Mouse (Mus musculus) right cerebral cortex, postnatal 4 days (tissue): Measurements from ENCODE around the gene Syn3.
A peak's percentile ranks its signal among the peaks of the same experiment; 100 is the strongest.

ENCODE experiments used
- DNase-seq: peaks from one replicate; pipeline ENCODE4 v3.0.0-alpha.2; 2022

Syn3 gene

DNA sequence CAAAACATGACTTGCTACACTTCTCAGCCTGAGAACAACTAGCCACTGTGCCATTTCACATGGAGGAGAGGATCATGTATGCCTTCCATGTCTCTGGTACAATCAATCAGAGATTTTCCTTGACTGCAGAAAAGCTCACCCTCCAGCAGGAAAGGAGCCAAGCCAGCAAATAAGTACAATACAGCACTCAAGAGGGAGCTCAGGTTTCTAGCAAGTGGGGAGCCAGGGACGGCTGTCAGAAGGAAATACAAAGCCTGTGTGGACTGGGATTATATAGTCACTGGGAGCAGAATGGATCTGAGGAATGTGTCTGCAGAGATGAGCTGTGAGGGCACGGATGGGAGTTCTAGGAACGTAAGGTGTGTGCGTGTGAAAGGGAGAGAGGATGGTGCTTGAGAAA, 304.0 kb downstream of the Syn3 start:
- DNase-seq, result no peak

DNA sequence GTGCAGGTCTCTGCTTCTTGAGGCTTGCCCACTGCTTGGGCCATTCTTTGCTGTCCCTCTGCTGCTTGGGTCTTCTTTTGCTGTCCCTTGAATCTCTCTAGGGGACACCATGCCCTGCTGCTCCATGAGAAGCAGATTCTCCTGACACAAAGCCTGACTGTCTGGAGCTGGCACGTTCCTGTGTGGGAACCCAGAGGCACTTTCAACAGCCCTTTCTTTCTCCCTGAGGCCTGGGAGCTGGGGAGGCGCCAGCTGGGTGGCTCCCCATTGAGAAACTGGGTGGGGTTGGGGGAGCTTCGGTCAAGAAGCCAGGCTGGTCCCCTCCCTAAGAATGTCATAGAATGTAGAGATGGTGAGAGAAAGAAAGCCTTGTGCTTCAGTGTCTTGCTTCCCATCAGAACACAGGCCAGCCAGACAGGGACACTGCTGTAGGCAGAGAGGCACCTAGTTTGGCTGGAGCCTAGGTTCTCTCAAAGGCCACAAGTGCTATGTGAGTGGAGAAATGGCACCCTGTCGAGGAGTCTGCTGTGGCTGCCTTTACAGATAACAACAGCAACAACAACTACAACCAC, 304.7 kb downstream of the Syn3 start:
- DNase-seq, result peak; percentile 14

DNA sequence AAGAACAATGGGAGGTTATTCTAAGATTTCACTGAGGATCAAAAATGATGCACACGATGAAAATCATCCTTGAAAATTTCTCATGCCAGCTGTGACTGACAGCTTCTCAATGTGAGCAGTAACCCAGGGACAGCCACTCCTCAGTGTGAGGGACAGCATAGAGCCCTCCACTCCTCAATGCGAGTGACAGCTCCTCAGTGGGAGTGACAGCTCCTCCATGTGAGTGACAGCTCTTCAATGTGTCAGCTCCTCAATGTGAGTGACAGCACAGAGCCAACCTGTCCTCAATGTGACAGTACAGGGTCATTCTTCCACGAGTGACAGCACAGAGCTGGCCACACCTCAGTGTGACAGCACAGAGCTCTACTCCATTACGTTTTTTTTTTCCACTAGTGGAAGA, 310.1 kb downstream of the Syn3 start:
- no peak for DNase-seq

DNA sequence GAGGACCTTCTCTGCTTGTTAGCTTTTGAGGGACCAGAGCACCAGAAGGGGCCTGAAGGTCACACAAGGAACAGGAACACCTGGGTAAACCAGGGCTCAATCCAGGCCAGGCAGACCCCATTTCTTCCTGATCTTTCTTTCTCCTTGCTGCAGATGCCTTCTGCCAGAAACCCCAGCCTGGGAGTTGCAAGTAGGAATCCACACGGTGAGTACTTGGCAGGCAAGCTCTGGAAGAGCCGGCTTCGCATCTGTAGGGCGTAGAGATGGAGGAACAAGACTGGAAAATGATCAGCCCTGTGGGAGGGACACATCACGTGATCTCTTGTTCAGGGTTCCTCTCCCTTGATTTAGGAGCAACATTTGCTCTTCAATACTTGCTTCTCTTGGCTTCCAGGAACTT, 310.8 kb downstream of the Syn3 start:
- no peak for DNase-seq

DNA sequence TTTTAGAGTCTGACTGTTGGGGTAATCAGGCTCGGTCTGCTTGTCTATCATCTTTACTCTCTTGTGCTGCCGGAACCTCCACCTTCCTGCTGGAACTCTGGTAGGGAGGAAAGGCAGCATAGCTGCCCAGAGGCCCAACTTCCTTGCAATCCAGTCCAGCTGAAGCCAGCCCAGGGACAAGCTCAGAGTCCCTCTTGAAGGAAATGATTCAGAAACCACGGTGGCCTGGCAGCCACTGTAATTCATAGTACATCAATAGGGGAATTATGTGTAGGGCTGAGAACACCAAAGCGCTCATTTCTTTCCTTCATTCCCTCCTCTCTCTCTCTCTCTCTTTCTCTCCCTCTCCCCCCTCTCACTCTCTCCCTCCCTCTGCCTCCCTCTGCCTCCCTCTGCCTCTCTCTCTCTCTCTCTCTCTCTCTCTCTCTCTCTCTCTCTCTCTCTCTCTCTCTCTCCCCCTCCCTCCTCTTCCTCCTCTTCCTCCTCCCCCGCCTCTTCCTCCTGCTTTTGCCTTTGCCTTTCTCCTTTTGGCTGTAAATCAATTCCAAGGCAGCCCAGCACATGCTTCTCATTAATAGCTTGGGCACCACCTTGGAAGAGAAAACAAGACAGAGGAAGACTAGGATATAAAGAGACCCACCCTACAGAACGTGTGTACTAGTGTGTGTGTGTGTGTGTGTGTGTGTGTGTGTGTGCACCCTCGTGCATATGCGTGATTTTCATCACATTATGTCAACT, 315.4 kb downstream of the Syn3 start:
- no peak for DNase-seq

DNA sequence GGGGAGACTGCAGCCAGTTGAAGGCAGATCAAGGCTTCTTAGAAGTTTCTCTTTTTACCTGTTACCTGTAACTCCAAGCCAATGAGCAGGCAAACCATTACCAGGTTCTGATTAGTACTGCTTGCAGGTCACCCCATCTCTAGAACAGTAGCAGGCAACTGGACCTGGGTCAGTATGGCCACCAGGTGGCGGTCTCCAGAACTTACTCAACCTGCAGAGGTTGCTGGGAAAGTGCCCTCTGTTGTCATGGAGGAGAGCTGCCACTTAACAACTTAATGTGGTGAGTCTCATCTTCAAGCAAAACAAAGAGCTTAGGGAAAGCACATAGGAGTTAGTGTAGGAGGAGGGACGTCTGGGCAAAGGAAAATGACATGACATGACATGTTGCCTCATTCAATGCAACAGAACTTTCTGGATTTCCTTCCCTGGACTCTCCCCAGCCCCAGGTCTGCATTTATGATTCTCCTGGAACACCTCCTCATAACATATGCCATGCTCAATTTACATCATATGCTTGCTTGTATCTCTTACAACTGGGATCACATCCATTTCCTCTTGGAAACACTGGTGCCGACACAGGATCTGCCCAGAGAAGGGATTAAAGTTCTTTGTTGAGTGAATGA, 316.4 kb downstream of the Syn3 start:
- peak; percentile 49 for DNase-seq

DNA sequence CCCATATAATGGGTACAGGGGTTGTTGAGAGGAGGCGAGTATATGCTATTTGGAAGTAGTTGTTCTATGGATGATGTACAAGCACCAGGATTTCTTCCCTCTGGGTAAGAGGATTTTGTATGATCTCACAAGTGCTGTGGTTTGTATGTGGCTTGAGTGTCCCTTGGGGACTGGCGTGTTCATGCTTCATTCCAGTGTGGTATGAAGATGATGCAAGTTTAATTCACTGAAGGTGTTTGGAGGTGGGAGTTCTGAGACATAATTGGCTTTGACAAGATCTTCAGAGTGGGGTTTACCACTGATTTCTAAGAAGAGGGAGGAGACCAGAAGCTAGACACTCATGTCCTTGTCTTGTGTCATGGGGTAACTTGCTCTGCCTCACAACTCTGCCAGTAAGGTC, 322.3 kb downstream of the Syn3 start:
- no peak for DNase-seq

DNA sequence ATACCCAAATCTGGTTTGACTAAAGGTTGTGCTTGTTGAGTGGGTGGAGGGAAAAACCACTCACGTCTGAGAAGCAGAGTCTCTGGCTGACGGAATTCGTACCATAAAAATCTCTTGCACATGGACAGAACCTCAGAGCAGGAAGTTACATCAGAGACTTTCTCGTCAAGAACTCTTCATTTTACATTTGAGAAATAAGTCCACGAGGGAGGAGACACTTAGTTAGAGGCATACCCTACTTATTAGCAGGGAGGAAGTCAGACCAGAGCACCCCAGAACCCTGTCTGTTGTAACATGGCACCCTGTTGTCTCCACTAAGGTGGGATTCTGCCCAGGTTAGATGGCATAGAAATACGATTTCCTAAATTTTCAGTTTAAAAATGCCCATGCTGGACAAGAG, 324.7 kb downstream of the Syn3 start:
- no peak for DNase-seq

DNA sequence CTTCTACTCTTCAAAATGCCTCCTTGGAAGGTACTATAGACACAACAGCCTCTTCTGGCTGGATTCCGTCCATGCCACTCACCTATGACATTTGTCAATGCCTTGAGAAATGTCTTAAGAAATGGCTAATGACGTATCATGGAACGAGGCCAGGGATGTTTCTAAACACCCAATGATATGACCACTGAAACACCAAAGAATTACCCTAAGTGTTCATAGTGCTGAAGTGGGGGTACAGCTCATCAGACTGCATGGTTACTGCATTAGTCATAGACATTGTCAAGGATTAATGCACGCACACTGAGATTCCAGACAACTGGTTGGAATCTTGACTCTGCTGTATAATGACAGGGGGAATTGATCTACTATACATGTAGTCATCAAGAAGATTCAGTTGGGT, 325.4 kb downstream of the Syn3 start:
- no peak for DNase-seq

DNA sequence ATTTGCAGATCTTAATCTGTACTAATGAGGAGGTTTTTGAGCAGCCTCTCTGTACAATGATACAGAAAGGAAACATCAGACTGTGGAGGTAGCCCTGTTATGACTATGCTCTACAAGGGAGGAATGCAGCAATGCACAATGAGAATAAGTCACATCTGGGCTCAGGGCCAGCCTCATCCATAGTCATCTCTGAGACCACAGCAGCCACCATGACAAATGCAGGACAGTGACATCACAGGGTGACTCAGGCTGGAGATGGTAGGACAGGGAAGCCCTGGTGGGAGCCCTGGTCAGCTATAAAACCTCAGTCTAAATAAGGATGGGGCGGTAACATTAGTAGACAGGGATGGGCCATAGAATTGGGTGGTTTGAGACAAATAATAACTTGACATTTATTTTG, 327.4 kb downstream of the Syn3 start:
- no peak for DNase-seq

DNA sequence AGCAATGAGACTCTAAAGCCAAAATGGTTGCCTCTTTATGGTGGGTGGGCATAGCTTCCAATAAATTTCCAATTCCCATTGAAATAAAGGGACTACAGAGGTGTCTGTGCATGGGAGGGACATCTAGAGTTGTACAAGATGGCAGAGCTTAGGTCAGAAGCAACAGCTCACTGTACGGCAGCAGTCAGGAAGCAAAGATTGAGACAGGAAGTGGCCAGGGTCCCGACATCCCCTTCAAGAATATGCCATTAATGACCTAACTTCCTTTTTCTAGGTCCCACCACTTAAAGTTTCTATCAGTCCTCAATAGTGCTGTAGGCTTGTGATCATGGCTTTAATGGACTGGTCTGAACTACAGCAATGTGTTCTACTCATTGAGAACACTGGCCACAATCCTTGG, 330.6 kb downstream of the Syn3 start:
- DNase-seq, result no peak

DNA sequence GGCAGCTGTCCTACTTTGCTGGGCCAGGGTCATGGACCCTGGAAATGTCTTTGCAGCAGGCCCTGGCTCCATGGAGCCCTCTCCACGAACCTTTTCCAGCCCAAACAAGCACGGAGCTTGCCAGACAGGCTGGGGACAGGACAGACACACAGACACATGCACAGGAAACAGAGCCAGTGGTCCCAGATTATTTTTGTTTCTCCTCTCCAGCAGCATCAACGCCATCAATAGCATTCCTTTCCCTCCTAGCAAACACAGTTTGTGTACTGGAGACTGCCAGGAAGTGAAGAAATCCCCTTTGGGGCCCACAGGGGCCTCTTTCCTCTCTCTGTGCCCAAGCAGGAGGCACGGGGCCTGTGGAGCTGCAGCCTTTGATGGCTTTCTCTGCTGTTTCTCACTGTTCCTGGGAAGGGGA, 331.8 kb downstream of the Syn3 start:
- DNase-seq, result no peak

DNA sequence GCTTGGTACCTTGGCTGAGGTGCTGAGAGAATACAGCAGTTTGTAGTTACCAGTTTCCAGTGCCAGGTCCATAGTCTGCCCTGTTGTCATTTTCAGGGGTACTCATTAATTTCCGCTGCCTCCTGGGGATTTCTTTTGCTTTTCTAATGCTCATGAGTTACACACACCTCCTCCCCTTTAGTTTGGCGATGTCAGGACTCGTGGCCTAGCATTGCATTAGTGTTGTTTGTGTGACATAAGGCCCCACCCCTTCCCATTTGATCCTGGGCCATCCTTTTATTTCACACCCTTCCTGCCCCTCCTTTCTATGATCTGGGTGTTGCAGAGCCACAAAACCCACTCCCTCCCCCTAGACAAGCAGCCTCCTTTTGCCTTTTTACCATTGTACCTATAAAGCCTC, 334.6 kb downstream of the Syn3 start:
- DNase-seq, result no peak

DNA sequence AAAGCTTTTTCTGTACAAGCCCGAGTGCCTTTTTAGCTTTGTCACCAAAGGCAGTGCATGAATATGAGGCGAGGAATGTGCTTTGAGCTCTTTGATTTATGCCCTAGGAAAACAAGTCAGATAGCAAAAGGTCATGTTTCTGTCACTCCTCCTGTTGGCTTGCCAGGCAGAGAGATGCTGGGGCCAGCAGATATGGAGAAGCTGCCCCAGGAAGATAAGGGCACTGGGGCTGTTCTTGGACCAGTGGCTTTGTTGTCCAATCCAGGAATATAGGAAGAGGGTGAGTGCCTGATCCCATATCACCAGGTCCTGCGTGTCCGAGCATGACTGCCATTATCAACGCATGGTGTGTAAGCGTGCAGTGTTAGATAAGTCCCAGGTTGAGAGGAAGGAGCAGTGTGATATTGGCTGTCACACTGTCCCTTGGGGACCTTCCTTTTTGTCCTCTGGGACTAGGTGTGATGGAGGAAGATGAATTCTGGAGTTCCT, 336.9 kb downstream of the Syn3 start:
- DNase-seq, result no peak

DNA sequence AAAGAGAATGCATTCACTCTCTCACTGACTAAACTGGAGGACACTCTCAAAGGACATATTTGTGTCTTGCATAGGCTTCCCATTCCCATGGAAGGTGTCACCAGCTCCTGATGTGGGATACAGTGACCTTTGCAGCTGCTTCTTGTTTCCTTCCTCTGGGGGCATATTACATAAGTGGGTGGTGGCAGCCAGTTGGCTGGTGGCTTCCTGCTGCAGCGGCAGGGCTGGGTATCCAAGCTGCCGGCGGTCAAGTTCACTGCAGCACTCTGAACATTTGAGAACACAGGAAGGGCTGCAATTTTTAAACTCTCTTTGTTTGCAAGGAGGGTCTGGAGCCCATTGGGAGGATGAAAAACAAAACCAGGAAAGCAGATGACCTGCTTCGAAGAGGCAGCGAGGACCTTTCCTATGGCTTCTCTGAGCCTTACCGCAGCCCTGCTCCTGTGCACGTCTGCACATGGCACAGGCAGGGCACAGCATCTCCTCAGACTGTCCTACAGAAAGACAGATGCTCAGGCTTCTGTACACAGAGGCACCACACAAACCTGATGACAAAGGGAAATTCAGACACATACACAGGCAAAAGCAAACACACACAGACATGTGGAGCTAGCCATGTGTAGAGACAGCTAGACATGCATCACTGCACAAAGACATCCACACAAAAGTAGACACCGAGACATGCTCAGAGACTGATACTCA, 340.3 kb downstream of the Syn3 start:
- DNase-seq, result no peak

DNA sequence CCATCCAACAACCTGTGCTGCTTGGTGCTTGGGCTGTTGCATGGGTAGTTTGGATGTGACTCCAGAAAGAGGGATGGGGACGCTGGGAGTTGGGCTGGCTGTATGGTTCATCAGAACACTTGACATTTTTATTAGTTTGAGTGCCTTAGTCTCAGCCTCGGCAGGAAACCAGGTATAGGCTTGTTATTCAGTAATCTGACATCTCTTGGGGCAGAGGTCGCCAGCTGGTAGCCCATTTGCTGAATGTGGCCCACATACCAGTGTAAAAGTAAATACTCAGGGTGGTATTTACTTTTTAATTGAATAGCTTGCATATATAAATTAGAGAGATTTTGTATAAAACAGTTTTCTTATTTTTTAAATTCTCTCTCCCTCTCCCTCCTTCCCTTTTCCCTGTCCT, 343.4 kb downstream of the Syn3 start:
- DNase-seq, result no peak

DNA sequence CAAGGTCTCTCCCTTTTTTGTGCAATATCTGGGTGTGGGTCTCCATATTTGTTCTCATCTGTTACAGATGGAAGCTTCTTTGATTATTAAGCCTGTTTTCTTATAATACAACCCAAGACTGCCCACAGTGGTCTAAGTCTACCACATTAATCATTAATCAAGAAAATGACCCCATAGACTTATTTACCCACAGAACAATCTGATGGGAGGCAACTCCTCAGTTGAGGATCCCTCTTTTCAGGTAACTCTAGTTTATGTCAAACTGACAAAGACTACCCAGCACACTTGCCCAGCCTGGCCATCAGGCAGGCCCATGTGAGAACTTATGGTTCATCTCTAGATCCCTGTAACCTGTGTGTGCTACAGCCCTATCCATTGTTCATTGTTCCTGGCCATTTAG, 345.5 kb downstream of the Syn3 start:
- no peak for DNase-seq

DNA sequence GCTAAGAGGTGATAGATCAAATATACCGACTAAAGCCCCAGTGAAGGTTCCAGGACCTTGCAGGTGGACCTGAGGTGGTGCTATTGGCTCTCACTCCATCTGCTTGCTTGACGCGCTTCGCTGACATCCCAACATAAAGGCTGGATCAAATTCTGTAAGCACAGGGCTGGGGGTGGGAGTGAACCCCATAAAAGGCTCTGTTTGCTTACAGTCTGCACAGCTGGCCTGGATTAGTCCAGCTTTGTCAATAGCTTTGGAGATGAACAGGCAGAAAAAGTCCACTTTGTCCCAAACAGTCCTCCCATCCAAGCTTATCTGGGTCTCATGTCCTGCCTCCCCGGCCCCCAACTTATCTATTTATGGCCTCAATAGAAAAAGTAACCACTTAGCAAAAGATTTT, 347.3 kb downstream of the Syn3 start:
- no peak for DNase-seq

DNA sequence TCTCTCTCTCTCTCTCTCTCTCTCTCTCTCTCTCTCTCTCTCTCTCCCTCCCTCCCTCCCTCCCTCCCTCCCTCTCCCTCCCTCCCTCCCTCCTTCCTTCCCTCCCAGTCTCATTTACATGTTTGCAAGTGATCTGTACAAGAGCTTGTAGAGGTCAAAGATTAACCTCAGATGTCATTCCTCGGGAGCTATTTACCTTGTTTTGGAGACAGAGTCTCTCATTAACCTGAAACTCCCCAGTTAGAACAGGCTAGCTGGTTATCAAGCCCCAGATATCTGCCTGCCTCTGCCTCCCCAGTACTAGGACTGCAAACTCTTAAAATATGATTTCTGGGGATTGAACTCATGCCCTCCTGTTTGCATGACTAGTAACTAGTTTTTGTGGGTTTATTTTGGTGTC, 348.6 kb downstream of the Syn3 start:
- DNase-seq, result no peak

DNA sequence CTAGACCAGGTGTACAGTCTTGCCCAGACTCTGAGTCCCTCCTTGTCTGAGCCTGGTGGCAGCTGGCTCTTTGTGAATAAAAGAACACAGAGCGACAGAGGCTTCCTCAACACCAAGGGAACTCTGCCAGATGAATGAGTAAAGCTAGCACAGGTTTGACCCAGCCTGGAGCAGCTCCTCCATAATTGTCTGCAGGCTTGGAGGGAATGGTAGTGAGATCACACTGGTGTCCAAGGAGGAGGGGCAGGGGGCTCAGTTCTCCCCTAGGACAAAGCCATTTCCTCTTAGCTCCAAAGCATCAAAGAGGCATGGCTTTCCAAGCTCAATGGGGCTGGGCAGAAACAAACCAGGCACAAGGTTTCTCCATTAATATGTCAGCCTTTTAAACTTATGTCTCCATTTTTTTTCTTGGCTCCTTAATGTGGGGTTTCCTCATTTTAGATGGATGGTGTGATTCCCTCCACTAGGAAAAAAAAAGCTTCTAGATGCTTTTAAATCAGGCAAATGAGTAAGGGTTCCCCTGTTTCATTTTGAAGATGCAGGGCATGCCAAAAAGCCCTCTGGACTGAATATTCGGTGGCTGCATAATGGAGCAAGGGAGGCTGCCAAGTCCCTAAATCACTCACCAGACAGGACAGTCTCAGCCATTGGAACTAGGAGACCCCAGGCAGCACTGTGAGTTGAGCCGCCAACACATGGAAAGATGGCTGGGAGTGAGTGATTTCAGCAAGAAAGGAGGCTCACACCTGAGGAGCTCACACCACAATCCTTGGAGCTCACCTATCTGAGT, 349.5 kb downstream of the Syn3 start:
- DNase-seq, result no peak

DNA sequence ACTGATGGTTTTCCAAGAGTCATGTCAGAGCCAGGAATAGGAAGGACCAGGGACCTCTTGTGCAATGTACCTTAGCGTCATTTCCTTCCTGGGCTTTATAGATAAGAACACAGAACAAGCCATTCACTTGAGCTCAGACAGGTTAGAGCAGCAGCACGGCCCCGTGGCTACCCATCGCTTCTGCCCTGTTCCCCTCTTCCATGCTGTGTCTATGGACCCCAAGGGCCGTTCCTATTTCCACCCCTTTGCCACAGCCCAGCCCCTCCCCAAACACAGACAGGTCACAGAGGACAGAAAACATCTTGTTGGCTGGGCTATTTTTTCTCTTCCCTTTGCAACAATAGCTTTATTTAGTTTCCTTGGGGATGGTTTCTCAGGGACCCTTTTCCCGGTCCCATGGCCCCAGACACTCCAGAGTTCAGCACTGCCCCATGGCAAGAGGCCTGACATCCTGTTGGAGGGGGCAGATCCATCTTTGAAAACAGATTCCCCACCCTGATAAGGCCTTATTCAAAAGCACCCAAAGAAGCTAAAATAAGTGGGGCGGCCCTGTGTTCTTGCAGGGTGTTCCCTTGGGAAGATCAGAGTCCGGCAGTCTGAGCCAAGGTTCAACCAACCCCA, 359.5 kb downstream of the Syn3 start:
- DNase-seq, result no peak

DNA sequence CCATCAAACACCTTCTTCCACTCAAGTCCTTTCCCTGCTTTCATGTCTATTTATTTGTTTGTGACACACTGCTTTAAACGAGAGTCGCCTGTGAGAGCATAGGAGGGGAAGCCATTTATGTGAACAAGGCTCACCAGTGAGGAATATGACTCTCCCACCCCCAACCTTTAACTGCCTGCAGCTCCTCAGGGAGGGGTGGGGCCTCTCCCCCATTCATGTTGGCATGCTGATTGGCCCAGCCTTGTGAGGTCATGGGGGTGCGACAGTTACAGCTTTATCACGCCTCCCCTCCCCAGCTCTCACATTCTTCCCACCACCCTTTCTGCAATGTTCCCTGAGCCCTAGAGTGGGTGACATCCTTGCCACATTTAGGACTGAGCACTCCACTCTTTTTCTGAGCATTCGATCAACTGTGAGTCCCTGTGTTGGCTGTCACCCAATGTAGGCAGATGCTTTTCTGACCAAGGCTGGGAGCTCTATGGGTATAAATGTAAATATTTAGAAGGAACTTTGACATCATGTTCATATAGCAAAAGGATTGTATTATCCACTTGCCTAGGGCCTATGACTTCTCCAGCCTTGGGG, 361.0 kb downstream of the Syn3 start:
- no peak for DNase-seq
